Mouse (Mus musculus) heart, postnatal 36 days (tissue): Measurements from ENCODE around the gene Pipox. TPM values are rescaled to one million over a fixed set of nuclear protein-coding genes. Genes with fewer than 3 reads are reported as not detected.

Experiments used
- DNase-seq, 2 experiments: peaks; one replicate each; pipeline ENCODE4 v3.0.0; 2021 to 2022
- intact Hi-C: fragments of 180-260 bp; cut with DNase I; formaldehyde crosslinking; loops from one replicate; pipeline ENCODE4 v1.15.1; 2025
- total RNA-seq, 2 experiments: library from RNA; stranded (reverse); gene quantifications; 2 replicates each; pipeline ENCODE4 v1.2.3; 2021

The Pipox gene
- under 1 TPM; 0.53 to 0.89 TPM for total RNA-seq

DNA sequence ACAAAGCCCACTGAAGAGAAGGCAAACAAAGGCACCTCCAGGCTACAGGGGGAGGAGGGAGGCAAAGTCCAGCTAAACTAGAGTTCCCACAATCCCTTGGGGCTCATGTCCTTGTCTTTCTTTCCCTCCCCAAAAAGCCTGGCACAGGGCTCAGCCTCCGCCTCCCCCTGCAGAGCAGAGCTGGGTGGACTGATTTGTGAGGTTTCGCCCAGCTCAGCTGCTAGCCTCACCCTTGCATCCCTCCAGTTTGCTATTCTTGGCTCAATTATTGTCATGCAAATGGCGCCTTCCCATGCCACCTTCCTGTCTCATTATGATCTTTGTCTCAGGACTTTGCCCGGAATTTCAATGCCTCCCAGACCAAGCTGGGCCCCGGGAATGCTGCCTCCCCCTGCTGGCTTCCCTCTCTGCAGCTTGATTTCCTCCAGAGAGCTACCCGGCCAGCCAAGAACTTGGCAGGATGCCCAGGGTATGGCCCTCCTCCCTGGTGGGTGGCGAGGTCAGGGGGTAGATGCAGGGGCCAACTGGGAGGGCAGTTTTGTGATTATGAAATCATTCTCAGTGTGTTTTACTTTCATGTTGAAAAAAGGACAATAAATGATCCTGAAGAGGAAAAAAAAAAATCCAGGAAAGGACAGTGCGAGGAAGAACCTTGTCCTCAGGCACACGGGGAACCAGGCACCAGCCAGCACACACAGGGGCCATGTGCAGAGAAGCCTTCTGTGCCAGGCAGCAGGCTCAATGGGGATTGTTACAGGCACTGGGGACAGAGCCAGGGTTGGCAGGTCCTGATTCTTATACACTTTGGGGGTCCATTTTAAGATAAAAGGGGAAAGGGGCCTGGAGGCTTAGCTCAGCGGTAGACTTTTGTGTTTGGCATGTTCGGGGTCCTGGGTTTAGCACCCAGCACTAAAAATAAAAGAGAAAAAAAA lies at the start of gene Pipox:
TSS of gene Pipox (minus strand) at position 310 of the 932 bp plus-strand sequence.
- peak; percentile 76 to 81 for DNase-seq
- intact Hi-C loops = no loop called here

DNA sequence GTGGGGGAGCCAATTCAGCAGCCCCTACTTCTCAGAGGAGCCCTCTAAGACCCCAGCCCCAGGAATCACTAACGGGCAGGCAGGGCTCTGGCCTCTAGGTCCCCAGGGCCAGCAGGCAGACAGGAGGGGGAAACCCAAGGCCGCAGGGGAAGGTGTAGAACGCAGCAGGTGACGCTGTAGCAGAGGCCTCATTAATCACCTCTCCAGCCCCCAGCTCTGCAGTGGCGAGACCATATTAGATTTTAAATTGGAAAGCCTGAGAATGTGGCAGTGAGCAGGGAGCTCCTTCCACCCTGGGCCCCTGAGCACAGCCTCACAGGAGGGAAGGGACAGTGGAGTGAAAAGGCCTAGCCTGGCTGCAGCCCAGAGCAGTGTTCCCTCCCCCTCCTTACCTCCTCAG lies 48.3 kb upstream of the Pipox start:
- intact Hi-C loops = no loop called here
- no peak for DNase-seq

DNA sequence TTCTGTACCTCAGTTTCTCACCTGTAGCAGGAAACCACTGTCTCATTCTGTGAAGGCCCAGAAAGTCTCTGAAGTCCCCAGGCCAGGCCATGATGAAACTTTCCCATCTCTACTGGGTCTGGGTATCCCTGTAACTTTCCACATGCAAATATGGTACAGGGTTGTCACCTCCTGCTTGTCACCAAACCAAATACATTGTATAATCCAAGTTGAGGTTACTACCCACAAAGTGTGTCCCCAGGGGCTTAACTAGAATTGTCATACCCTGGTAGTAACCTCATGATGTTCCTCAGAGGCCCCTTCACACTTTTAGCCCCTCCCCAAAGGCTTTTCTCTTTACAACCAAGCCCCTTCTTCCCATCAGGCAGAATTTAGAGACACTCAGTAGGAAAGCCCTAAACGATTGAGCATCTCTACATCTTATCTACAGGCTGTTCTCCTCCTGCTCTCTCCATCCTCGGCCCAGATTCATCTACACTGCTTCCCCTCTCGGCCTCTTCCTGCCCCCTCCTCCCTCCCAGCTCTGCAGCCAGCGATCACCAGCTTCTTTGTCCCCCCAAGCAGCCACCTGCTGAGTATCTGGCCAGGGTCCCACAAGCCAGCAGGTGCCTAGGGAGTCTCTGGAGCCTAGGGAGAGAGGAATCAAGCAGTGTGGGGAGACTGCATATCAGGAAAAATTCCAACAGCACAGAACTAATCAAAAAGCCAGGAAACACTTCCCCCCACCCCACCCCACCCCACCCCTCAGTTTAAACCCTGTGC lies 43.9 kb upstream of the Pipox start:
- intact Hi-C loops = no loop called here

DNA sequence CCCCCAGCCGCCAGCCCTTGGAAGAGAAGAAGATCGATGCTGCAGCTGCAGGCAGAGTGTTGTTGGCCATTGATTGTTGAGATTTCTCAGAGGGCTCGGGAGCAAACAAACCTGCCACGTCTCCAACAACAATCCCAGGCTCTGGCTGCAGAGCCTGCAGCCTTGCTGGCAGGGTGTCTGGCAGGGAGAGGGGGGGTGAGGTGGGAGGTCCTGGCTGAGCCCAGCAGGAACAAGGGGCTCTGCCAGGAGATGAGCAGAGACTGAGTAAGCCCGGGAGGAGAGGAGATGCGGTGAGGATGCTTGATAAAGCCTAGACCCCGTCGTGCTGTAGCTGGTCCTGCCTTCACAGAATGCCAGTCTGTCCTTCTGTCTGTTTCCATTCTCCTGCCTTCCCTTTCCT lies 43.0 kb upstream of the Pipox start:
- intact Hi-C loops = no loop called here
- DNase-seq = no peak

More for the DNA sequence above, 43.9 kb upstream of the Pipox start:
- DNase-seq = no peak

DNA sequence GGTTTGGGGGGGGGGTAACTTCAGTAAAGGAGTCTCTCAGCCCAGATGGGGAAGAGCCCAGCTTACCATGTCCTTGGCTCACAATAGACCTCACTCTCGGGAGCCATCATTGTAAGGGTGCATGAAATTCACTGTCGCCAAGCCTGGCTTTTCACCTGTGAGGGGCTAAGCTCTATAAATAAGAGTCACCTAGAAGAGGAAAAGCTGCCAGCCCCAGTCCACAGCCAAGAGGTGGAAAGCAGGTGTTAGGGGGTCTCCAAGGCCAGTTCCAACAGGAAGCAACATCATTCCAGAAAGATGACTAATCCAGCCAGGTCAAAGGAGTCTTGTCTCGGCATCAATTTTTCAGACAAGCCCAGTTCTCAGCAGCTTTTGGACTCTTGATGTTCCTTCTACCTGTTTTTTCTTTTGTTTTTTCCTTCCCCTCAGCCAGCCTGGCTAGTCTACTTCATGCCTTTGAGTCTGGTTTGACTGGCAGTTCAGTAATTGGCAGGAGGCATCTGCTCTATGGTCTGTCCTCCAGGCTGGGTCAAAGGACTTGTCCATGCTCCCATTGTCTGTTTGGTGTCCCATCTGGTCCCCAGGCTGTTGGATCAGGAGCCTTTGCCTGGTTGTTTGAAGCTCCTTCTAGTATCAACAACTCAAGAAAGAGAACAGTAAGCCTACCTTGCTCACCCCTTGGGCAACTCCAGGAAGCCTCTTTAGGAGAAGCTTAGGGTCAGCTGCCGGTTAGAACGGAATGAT lies 40.8 kb upstream of the Pipox start:
- intact Hi-C loops = no loop called here

DNA sequence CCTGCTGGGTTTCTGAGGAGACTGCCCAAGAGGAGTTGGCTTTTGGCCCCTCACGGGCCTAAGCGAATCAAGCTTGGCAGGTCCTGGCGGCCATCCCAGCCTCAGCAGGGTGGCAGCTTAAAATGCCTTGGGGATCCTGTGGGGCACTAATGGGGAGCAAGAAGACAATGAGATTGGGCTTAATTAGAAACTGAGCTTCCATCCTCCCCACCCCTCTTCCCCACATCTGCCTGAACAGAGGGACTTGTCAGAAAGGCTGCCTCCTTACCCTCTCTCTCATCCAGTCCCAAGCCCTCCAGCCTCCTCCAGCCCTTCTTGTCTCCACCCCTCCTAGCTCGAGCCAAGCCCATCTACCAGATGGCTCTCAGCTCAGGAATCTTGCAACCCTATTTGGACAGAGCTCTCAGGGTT lies 40.2 kb upstream of the Pipox start:
- DNase-seq = no peak
- intact Hi-C loops = no loop called here

More for the DNA sequence above, 40.8 kb upstream of the Pipox start:
- DNase-seq = no peak

DNA sequence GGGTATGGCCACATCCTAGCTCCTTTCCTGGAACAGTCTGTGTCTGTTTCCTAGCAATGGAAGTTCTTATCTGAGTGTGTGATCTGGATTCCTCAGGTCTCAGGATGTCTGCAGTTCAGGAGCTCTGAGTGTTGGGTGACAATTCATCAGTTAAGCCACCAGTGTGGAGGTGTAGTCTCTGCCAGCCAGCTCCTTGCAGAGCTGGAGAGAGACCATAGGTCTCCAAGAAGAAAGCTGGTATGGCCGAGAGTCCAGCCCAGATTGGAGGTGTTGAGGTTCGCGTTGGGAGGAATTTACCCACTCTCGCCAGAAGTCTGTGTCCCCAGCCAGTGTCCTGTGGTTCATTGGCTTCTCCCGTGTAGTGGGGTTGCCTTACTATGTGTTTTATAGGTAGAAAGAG lies 38.7 kb upstream of the Pipox start:
- intact Hi-C loops = no loop called here
- DNase-seq = no peak

DNA sequence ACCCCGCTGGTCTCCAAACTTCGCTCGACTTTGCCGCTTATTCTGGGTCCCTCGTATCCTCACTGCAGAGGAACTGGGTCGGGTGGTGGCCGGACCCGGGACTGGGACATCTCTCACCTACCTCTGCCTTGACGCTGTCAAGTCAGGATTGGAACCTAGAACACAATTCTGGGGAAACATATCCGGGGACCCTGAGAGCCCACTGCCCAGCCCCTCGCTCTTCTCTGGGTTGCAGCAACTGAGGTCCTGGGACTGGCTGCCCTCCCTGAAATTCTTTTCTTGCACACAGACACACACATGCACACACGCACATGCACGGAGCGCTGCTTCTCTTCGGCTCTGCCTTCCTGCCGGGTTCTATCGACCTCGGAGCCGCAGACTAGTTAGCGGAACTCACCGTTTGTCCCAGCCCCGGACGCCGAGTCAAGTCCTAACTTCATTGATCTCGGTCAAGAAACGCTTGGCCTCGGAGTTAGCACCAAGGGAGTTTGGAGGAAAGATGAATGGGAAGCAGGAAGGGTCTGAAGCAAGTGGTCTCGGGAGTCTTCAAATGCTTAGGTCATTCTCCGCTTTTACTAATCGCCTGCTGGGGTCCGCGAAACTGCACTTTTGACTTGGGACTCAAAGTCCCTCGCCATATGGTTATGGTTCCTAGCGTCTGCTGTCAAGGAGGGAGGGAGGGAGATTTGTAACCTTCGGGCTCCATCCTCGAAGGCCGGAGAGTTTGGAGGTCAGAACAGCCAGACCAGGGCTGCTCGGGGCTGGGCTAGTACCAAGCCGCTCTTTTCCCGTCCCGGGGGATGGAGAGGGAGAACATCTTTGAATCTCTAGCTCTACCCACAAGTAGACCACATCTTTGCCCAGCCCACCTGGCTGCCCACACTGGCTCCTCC lies 37.9 kb upstream of the Pipox start:
- intact Hi-C loops = no loop called here
- DNase-seq = no peak

DNA sequence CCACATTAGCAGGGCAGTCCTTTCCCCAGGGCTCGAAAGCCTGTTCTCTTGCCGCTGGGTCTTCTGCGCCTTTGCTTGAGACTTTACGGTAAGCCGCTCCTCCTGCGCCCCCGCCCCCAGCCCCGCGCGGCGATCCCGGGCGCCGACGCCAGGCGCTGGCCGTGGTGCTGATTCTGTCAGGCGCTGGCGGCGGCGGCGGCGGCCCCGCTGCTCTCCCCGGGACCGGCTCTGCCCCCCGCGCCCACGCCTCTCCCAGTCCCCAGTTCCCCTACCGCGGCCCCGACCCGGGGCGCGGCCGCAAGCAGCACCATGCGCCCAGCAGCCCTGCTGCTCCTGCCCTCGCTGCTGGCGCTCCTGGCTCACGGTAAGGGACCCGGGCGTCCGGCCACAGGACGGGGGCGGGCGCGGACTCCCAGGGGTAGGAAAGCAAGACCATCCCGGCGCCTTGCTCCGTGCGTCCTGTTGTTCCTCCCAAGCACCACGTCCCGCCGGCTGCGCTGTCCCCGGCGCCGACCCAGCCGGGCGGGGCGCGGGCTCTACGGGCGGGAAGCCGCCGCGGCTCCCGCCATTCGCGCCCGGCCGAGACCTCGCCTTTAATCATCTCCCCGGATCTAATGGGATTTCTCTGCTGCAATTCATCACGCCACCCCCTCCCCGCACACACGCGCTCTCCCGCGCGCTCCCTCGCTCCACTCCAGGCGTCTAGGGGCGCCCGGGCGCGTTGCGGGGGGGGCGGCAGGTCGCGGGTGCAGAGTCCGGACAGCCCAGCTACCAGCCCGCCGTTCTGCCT lies 37.0 kb upstream of the Pipox start, which contains the start of gene Sez6:
TSS of gene Sez6 (plus strand) at position 50 of the 790 bp plus-strand sequence.
- peak; percentile 69 to 77 for DNase-seq

DNA sequence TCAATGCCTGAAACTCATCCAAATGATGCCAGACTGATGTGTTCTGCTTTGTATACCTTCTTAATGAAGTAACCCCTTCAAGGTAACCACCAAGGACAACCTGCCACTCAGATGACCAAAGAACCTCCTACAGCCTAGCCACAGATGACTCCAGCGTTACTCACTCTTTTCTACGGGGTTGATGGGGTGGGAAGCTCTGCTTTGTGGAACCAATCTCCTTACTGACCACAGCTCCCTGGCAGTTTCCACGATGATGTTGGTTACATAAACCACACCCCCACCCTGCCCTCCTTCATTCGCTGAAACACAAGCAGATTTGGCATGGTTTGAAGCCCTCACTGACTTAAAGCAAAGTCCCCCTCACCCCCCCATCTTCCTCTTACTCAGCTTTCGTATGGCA lies 33.9 kb upstream of the Pipox start:
- intact Hi-C loops = no loop called here
- DNase-seq = no peak

More for the DNA sequence above, 37.0 kb upstream of the Pipox start, which contains the start of gene Sez6:
- intact Hi-C loops = no loop called here

DNA sequence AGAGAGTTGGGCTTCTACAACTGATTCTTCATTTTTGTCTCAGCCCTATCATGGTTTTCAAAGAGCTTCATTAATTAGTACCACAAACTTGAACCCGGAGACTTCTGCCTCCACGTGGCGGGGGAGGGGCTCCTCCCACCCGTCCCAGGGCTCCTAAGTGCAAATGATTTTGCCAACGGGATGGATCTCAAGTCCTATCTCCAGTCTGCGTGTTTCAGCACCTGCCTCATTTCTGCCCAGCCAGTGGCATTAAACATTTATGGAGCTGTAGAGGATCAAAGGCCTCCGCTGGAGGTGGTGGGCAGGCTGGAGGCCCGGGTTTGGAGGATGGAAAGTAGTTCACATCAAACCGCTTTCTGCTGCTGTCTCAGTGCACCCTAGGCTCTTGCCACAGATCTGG lies 32.8 kb upstream of the Pipox start:
- intact Hi-C loops = no loop called here
- no peak for DNase-seq

DNA sequence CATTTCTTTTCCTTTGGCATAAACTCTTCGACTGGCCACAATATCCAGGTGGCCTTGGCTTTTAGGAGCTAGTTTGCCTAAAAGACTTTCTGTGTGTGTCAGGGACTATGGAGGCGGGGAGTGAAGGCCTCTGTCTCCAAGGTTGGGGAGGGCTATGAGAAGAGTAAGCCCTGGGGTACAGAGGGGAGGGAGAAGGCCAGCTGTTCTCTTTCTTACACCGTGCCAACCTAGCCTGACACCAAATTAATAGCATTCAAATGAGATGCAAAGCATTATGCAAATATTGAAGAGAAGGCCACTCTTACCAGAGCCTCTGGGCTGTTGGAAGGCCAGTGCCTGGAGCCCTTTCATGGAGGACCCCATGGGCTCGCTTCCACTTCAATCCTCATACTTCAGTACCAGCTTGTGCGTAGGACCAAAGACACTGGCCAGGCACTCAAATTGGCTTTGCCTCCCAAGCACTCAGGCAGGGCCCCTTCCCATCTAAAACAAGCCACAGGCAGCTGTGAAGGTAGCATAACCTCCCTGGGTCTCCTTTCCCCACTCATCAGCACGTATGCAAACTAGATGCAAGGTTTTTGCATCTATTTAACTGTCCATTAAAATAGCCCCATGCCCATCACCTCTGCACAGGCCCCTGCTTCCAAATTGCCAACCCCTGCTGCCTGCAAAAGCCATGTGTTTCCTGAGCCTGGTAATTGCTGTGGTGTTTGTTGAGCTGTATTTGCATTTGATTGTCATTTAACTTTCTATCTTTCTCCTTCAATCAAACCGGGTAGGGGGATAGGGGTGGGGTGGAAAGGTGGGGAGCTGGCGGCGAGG lies 32.2 kb upstream of the Pipox start:
- intact Hi-C loops = no loop called here
- no peak for DNase-seq

DNA sequence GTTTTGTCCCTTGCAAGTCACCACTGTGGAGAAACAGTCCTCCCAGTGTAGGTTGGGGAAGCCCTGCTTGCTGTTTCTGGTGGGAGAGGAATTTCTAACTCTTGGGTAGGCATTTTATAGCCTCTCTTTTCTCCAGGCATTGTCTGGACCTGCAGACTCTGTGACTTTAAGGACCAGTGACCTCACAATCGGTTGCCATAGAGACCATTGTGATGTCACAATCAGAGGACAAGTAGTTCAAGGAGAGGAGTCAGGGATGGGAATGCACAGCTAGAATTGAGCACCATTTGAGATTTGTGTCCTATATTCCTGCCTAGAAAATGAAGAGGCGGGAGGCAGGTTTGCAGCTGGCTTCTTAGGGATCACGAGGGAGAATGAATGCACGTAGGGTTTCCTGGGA lies 29.4 kb upstream of the Pipox start:
- intact Hi-C loops = no loop called here
- no peak for DNase-seq

DNA sequence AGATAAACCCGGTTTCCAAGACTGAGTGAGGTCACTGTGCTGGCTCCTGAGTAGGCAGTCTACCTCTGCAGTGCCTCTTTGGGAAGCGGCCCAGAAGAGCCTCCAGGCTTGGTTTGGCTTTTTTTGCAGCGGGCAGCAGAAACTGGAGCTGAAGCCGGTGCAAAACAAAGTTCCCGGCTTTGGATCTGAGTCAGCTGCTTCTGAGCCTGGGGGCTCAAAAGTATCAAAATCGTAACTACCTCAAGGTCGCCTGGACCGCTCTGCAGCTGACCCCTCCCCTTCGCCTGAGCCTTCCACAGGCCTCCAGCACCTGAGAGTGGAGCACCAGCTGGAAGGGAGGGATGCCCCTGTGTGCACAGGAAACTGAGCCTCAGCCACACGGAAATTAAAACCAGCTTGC lies 23.3 kb upstream of the Pipox start:
- no peak for DNase-seq
- intact Hi-C loops = no loop called here

DNA sequence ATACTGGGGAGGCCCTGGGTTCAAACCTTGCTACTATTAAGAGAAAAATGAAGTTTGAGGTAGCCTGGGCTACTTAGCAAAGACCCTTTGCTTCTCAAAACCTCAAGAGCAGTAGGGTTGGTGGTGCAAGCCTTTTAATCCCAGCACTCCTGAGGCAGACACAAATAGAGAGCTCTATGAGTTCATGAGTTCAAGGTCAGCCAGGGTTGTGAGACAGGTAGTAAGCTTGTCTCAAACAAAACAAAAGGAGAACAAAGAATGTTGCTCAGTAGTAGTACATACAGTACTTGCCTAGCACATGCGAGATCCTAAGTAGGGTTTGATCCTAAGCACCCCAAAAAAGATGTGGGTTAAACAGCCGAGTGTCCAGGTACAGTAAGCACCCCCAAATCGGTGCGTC lies 22.8 kb upstream of the Pipox start:
- intact Hi-C loops = no loop called here
- no peak for DNase-seq

DNA sequence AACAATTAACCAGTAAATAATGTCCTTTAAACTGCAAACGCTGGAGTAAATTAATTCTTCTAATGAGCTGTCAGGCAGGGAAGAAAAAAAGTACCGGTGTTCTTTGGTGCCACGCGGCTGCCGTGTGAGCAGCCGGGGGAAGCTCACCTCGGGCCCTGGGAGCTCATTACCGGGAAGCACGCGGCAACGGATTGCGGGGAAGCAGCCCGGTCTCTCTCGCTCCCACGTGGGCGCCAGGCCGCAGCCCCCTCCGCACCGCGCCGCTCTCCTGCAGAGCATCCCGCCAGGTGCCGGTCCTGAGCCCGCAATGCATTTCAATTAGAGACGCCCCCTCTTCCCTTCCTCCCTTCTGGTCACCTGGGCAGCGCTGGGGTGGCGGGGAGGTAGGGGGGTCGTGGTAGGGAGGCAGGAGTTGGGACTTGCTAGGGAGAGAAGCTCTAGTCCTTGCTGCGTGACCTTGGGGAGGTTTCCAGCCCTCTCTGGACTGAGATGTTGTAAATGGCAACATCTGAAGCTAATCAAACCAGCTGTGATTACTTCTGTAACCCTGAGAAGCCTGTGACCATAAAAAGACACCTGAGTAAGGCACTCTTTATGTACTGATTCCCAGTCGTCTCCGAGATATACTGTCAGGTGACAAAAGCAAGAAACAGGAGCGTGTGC lies 20.8 kb upstream of the Pipox start:
- DNase-seq = no peak
- intact Hi-C loops = no loop called here

DNA sequence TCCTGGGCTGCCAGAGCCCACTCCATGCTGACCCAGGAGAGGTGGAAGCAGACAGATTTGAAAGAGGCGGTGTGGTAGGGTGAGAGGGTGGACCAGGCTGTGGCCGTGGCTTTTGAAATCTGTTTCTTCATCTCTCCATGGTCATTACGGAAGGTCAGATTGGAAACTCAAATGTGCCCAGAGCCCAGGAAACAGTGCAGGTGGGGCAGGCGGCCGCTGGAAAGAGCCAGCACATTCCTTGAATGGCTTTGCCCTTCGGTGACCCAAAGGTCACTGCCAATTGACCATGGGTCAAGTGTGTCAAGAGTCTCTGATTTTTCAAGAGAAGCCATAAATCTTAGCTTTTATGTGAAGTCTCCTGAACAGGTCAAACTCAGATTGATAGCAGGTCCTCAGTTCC lies 19.6 kb upstream of the Pipox start:
- DNase-seq = no peak
- intact Hi-C loops = no loop called here

DNA sequence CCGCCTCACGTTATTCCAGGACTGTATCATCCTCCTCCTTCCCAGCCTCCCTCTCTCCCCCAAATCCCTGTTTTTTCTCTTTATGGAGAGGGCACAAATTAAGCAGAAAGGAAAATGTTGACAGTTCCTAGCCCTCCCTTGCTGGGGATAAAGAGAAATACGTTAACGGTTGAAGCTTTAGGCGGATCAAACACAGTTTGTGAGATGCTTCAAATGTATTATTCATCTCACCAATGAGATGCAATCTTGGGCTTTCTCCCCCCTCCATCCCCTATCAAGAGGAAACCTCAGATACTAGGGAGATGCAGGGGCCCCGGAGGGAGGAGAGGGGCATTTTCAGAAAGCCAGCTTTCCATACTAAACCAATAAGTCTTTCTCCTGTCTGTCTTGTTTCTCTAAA lies 15.9 kb upstream of the Pipox start:
- intact Hi-C loops = no loop called here
- no peak for DNase-seq
